Mouse (Mus musculus) layer of hippocampus, adult 9-10 months (tissue): ENCODE results near the gene Kif21b.
A peak's percentile ranks its signal among the peaks of the same experiment; 100 is the strongest.

Experiments used
- DNase-seq: peaks from one replicate; pipeline ENCODE4 v3.0.0; 2022; ENCODE audit warnings: low spot score

The Kif21b gene

DNA sequence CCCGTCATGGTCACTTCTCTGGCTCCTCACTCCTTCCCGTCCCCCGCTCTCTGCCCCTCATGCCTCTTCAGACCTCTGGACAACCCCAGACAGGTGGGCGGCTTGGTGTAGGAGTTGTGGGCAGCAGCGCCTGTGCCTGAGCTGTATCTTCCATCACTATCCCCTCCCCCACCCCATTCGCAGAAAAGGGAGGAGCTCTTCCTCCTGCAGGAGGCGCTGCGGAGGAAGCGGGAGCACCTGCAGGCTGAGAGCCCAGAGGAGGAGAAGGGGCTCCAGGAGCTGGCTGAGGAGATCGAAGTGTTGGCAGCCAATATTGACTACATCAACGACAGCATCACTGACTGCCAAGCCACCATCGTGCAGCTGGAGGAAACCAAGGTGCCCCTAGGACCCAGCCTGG lies 28.6 kb downstream of the Kif21b start:
- DNase-seq: no peak

- no peak for DNase-seq
Measured at GRCm38 (mm10) chr1:136160297-136160696, 29.1 kb downstream of the Kif21b start.

- no peak for DNase-seq
Measured at GRCm38 (mm10) chr1:136160930-136161329, 29.7 kb downstream of the Kif21b start.

- DNase-seq: no peak
Measured at GRCm38 (mm10) chr1:136161333-136161921, 30.2 kb downstream of the Kif21b start.

DNA sequence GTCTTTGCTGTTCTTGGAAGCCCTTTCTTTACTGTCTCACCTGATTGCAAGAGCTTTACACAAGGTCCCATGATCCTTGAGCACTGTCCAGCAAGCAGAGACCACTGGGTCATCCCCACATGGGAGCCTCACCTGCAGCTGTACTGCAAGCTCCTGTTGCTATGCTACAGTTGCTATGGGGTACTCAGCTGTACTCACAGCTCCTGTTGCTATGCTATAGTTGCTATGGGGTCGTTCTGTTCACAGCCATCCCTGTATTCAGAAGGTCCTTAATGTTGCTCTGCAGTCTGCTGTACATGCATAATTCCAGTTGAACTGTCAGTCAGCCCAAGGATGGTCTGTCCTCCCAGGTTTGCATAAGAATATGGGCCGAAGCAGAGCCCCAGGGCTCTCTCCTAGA lies 34.2 kb downstream of the Kif21b start:
- DNase-seq: no peak

GRCm38 (mm10) chr1:136167657-136168056 lies 36.5 kb downstream of the Kif21b start:
- no peak for DNase-seq

DNA sequence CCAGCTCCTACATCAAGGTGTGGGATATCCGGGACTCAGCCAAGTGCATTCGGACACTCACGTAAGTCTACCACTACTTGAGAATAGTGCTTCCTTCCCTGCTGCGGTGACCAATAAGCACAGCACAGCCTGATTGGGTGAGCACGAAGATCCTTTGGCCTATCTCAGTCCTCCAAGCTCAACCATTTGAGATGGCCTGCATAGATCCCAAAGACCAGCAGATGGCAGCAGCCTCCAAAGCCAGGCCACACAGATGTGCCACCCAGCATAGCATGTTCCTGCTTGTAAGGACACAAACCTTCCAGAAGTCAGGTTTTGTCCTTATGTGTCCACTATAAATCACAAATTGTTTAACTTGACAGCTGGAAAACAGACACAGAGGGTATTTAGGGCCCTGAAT lies 38.9 kb downstream of the Kif21b start:
- peak; percentile 74 for DNase-seq

GRCm38 (mm10) chr1:136172696-136173095 lies 41.5 kb downstream of the Kif21b start:
- DNase-seq: no peak

DNA sequence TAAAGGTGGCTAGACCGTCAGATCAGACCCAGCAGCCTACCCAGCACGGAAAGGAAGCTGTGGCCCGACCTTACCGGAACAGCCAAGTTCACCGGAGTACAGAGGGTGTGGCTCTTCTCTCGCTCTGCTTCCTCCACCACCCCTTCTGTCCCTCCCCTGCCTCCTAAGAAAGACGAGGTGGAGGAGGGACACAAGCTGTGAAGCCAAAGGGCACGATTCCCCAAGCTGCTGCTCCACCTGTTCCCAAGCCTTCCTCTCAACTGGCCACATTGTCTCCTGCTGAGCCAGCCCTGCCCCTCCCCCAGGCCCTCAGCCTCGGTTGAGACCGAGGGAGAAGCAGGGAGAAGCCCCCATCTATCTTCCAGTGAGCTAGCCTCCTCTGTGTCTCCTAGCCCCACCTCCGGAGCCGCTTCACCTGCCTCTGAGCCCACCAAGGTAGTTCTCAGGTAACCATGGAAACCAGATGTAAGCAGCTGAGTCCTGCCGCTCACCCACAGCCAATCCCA lies 43.0 kb downstream of the Kif21b start:
- DNase-seq: no peak

- DNase-seq: no peak
Measured at GRCm38 (mm10) chr1:136175183-136175582, 44.0 kb downstream of the Kif21b start.

DNA sequence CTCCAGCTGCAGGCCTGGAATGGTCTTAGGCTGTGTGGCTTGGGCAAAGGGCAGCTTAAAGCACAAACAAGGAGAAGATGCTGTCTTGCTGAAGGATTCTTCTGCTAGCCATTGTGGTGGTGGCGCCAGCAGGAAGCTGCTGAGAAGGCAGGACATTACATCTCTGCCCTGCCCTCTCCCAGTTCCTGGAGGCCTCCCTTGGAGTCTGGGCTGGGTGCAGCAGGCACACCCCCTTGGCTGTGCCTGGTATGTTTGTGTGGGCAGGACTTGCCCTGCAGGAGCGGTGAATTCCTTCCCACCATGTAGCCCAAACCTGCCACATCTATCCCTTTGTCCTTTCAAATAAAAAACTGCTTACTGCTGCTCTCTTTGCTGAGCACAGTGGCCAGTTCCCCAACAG lies 45.9 kb downstream of the Kif21b start:
- no peak for DNase-seq

DNA sequence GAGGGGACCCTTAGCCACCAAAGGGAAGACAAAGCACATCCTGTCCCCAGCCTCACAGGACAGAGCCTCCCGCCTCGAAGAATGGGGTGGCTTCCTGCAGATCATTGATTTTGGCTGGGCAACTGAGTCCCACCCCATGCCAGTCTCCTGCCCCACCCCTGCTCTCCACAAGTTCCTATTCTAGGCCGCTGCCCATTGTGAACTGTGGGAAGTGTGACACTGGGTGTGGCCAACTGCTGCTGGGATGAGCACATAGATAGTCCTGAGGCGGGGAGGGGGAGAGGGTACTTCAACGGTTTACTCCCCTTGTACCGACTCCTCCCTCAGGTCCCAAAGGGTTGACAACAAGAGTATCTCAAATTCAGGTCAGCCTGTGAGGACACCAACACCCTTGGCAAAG lies 47.6 kb downstream of the Kif21b start:
- no peak for DNase-seq

DNA sequence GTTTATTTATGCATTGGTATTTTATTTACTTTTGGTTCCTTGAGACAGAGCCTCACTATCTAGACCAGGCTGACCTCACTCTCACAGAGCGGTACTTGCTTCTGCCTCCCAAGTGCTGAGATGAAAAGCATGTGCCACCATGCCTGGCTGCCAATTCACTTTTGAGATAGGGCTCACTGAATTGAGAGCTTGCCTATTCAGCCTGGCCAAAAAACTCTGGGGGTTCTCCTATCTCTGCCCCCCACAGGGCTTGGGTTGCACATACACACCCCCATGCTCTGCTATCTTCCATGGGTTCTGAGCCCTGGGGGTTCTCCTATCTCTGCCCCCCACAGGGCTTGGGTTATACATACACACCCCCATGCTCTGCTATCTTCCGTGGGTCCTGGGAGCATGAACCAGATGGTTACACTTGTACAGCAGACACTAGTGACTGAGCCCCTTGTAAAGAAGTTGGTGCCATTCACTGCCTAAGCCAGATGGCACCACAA lies 48.4 kb downstream of the Kif21b start:
- no peak for DNase-seq

GRCm38 (mm10) chr1:136190033-136190432 lies 58.8 kb downstream of the Kif21b start:
- no peak for DNase-seq

DNA sequence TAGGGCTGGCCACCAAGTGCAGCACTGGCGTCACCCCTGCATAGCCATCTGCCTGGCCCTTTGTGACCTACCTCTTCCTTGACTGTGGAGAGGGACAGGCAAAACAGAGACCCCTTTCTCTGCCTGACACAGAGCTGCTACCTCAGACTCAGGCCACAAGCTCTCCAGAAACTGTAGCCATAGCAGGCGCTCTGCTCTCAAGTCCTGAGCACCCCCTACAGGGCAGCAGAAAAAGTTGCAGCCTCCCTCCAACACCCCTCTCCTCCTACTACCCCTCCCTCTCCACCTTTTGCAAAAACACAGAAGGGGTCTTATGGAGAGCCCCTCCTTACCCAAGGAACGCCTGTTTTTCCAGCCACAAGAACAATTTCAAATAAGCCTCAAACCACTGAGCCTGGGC lies 81.6 kb downstream of the Kif21b start, which contains the start of gene Mroh3:
Gene Mroh3, minus strand, starts transcription at position 26 of the 400 bp plus-strand sequence.
- no peak for DNase-seq

DNA sequence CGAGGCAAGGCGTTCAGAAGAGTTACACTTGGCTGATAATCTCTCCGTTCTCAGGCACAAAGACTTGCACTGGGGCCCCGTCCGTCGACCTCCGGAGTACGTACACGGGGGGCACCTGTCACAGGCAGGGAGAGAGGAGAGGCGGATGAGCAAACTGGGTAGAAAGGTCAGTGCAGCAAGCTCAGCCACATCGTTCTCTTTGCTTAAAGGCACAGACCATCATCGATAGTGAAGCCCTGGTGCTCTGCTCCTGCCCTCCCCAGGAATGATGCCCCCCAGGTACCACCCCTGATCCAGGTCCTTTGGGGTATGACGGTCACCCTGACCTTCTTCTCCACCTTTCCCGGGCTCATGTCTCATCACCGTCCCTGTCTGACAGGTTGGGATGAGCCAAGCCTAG lies 83.1 kb downstream of the Kif21b start:
- no peak for DNase-seq

DNA sequence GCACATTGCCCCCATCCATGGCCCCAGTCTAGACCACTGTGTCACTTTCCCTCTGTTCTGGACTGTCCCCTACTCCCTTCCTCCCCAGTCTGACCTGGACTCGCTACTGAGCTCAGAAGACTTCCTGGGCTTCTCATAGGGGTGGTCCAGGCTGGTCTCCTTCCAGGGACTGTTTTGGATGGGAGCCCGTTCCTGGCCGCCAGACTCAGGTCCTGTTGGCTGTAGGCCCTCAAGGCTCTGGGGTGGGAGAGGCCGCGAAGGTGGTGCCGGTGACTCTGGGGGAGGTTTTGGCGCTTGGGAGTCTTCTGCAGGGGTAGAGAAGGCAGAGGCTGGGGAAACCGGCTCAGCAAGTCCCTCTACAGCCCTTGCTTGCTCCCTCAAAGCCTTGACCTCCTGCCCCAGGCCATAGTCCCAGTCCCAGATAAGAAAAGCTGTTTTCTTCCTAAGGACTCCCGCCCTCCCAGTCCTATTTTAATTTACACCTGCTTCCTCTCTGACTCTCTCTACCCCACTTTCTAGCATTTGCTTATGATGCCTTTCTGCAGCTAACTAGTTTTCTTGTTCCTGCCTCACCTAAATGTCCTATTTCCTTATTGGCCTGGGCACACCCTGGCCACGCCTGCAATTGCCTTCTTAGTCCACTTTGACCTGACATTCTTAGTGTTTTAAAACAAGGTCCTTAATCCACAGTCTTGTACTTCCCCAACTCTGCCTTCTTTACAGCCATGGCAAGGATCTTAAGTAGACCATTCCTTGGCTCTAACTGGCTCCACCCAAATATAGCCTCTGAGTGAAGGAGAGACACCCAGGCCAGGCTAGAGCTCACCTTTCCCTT lies 89.1 kb downstream of the Kif21b start:
- no peak for DNase-seq

- DNase-seq: no peak
Measured at GRCm38 (mm10) chr1:136222386-136222785, 91.2 kb downstream of the Kif21b start.

- no peak for DNase-seq
Measured at GRCm38 (mm10) chr1:136223758-136224342, 92.7 kb downstream of the Kif21b start.

GRCm38 (mm10) chr1:136225846-136226245 lies 94.7 kb downstream of the Kif21b start:
- DNase-seq: no peak

DNA sequence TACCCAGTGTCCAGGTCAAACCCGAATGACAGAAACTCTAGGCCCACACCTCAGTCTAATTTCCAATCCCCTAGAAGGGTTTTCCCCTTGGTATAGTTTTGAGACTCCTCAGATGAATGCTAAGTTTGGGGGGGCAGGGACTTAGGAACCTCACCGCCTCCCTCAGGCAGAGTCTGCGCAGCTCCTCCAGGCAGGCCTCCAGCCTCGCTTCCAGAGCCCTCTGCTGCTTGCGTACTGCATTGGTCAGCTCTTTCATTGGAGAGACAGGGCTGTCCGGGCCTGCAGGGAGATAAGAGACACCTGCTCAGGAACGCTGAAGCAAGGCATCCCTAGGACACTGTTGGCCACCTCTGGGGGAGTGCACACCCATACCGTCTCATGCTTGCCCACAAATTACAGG lies 95.4 kb downstream of the Kif21b start:
- no peak for DNase-seq
